ENCODE assay signal across 8 mouse cellular contexts in genomic region chr3:90253653-90254418, GRCm38 (mm10). TPM values are rescaled to one million over a fixed set of nuclear protein-coding genes. Genes with fewer than 3 reads are reported as not detected.
DNase-seq lines count a peak whose midpoint lies in the region; ATAC-seq and TF ChIP-seq lines count a peak whose summit lies in the region.

Crtc2 (plus strand) TSS chr3:90254163.

- no peaks in the 10 kb centered on the region for H3K9me3 ChIP-seq in embryonic facial prominence, embryonic 14.5 days (ENCODE audit: control insufficient read depth, low read length)
- no peaks in the 10 kb centered on the region for H3K9me3 ChIP-seq in limb, embryonic 13.5 days
- no peaks in the 10 kb centered on the region for H3K9me3 ChIP-seq in midbrain, embryonic 16.5 days (replicated peaks; ENCODE audit: control insufficient read depth, low read length, poor library complexity, severe bottlenecking)

- peak; percentile 98 for DNase-seq in 3T3-L1 (ENCODE audit: low read depth, low spot score)
- peak; percentile 54 to 89 for DNase-seq in adrenal gland, postnatal 4 days (ENCODE audit: low spot score in 2 of 2)
- DNase-seq in embryonic facial prominence, embryonic 14.5 days (ENCODE audit: low spot score): peak; percentile 99
- peak; percentile 92 to 98 for DNase-seq in heart, adult 2 months
- DNase-seq in kidney, adult 8-10 months: peak; percentile 96 to 98
- peak; percentile 82 to 95 for DNase-seq in spleen, postnatal 10 days (ENCODE audit: low spot score in 2 of 2)

- peak within 1 kb of the TSS; percentile 92 for H3K9ac ChIP-seq in embryonic facial prominence, embryonic 14.5 days (ENCODE audit: low read depth, low read length)
- H3K9ac ChIP-seq in heart, adult 2 months (ENCODE audit: low read depth, low read length): peak within 1 kb of the TSS; percentile 95
- peak within 1 kb of the TSS; percentile 95 for H3K9ac ChIP-seq in limb, embryonic 13.5 days
- peak within 1 kb of the TSS; percentile 80 for H3K9ac ChIP-seq in midbrain, embryonic 16.5 days (ENCODE audit: low read depth, low read length)

- no peaks in the 10 kb centered on the region for H3K27me3 ChIP-seq in embryonic facial prominence, embryonic 14.5 days (replicated peaks; ENCODE audit: control insufficient read depth, insufficient read depth, low read length)
- no peaks in the 10 kb centered on the region for H3K27me3 ChIP-seq in heart, adult 2 months (ENCODE audit: control insufficient read depth, insufficient read depth, low read length)
- H3K27me3 ChIP-seq in limb, embryonic 13.5 days: no peaks in the 10 kb centered on the region
- H3K27me3 ChIP-seq in midbrain, embryonic 16.5 days (ENCODE audit: control insufficient read depth, insufficient read depth, low read depth, low read length): no peaks in the 10 kb centered on the region

- H3K27ac ChIP-seq in embryonic facial prominence, embryonic 14.5 days (replicated peaks; ENCODE audit: low read depth, low read length): peak within 1 kb of the TSS; percentile 71
- H3K27ac ChIP-seq in heart, adult 2 months: peak within 1 kb of the TSS; percentile 92
- H3K27ac ChIP-seq in limb, embryonic 13.5 days: peak within 1 kb of the TSS; percentile 87
- H3K27ac ChIP-seq in midbrain, embryonic 16.5 days (ENCODE audit: low read length): peak within 1 kb of the TSS; percentile 71

- no peak for TF ChIP-seq CTCF in heart, adult 2 months (IDR thresholded peaks at IDR 0.05)

- intact Hi-C loops in heart, adult 2 months (cut with DNase I): loop anchor here (2.0 kb wide), 2 partner anchors 23 to 33 kb away; partner anchors contain the start of gene Jtb

- H3K4me2 ChIP-seq in embryonic facial prominence, embryonic 14.5 days (ENCODE audit: low read depth, low read length): peak within 1 kb of the TSS; percentile 91
- H3K4me2 ChIP-seq in limb, embryonic 13.5 days (replicated peaks): peak within 1 kb of the TSS; percentile 78
- H3K4me2 ChIP-seq in midbrain, embryonic 16.5 days (ENCODE audit: low read length): peak within 1 kb of the TSS; percentile 79

- under 1% methylated on average over 36 of the region's 40 CpGs for WGBS in embryonic facial prominence, embryonic 14.5 days
- under 1% methylated on average over 40 of the region's 40 CpGs for WGBS in heart, adult 2 months
- WGBS in limb, embryonic 13.5 days: 1% methylated on average over 38 of the region's 40 CpGs
- WGBS in midbrain, embryonic 16.5 days: 2% methylated on average over 39 of the region's 40 CpGs

- peaks cover 41% of the 10 kb centered on the region for H3K36me3 ChIP-seq in embryonic facial prominence, embryonic 14.5 days (ENCODE audit: control insufficient read depth, insufficient read depth, low read length)
- no peaks in the 10 kb centered on the region; the same call in 1 of the 2 replicates for H3K36me3 ChIP-seq in heart, adult 2 months (ENCODE audit: control insufficient read depth, insufficient read depth, low read length)
- H3K36me3 ChIP-seq in limb, embryonic 13.5 days: peaks cover 41% of the 10 kb centered on the region
- H3K36me3 ChIP-seq in midbrain, embryonic 16.5 days (ENCODE audit: control insufficient read depth, insufficient read depth, low read length): 0 out of 2 replicates have a peak, but pooled peaks cover 4% of the 10 kb centered on the region

- peak; percentile 99 for ATAC-seq in embryonic facial prominence, embryonic 14.5 days (ENCODE audit: low read depth)
- ATAC-seq in limb, embryonic 13.5 days (ENCODE audit: low FRiP score, low read depth): peak; percentile 97
- ATAC-seq in midbrain, embryonic 16.5 days: peak; percentile 97

- peaks cover 3% of the 10 kb centered on the region; the same call in 1 of the 2 replicates for H3K79me2 ChIP-seq in heart, adult 2 months (replicated peaks; ENCODE audit: control insufficient read depth, insufficient read depth, low read length)

- H3K4me3 ChIP-seq in embryonic facial prominence, embryonic 14.5 days (ENCODE audit: low read depth, low read length): peak within 1 kb of the TSS; percentile 83
- peak within 1 kb of the TSS; percentile 80 for H3K4me3 ChIP-seq in heart, adult 2 months
- H3K4me3 ChIP-seq in limb, embryonic 13.5 days: peak within 1 kb of the TSS; percentile 91
- H3K4me3 ChIP-seq in midbrain, embryonic 16.5 days (ENCODE audit: low read depth, low read length): peak within 1 kb of the TSS; percentile 67

- peak; percentile 87; the same call in 1 of the 2 replicates for TF ChIP-seq EP300 in heart, adult 2 months (IDR thresholded peaks at IDR 0.05; ENCODE audit: insufficient read depth, low read depth, low read length)

- 0 out of 2 replicates have a peak, but pooled peaks have one; percentile 16 for TF ChIP-seq POLR2A in heart, adult 2 months (IDR thresholded peaks at IDR 0.05; ENCODE audit: insufficient read depth, low read depth, low read length)

- H3K4me1 ChIP-seq in embryonic facial prominence, embryonic 14.5 days (ENCODE audit: control insufficient read depth, insufficient read depth, low read length): peaks cover 13% of the 10 kb centered on the region; the same call in 1 of the 2 replicates
- H3K4me1 ChIP-seq in heart, adult 2 months (ENCODE audit: control insufficient read depth, insufficient read depth, low read length): peaks cover 7% of the 10 kb centered on the region
- peaks cover 24% of the 10 kb centered on the region for H3K4me1 ChIP-seq in limb, embryonic 13.5 days
- H3K4me1 ChIP-seq in midbrain, embryonic 16.5 days (ENCODE audit: control insufficient read depth, insufficient read depth, low read length): peaks cover 23% of the 10 kb centered on the region

RNA-seq across cellular contexts. Expression of gene Crtc2, which starts in this region (rescaled TPM):
- 10 to 100 TPM; 57.6 to 57.9 TPM for total RNA-seq in adrenal gland, postnatal 4 days (2021)
- polyA plus RNA-seq in embryonic facial prominence, embryonic 14.5 days (2014; fragmentation: Nextera tagmentation; extraction: Ambion mirVana): 14.2 and 14.4 TPM in 2 replicates
- total RNA-seq in heart, adult 2 months (2021): 10 to 100 TPM; 16.6 to 17.1 TPM
- polyA plus RNA-seq in heart, adult 2 months (2012; rRNA removed): 32.9 and 33.7 TPM in 2 replicates
- polyA plus RNA-seq in limb, embryonic 13.5 days (2015; fragmentation: Nextera tagmentation; extraction: Ambion mirVana): 22.0 and 23.6 TPM in 2 replicates
- 21.5 and 24.6 TPM in 2 replicates for polyA plus RNA-seq in midbrain, embryonic 16.5 days (2015; fragmentation: Nextera tagmentation; extraction: Ambion mirVana)

Comparison
In these comparisons a context has a peak if more than half of its experiments do, and no peak if none do; other contexts are left out.
1. Peak in every context shown above with its lines: DNase-seq, ATAC-seq, H3K4me3 ChIP-seq and H3K27ac ChIP-seq.